Mouse (Mus musculus) frontal cortex, postnatal 36 days (tissue): ENCODE results near the gene BC107364.
"Not testable (repeated sequence)": the region's sequence is repeated elsewhere in the genome, so short reads cannot be mapped to it uniquely, and the experiment has no call there.

Experiments used
- DNase-seq, 2 experiments: peaks; one replicate each; pipeline ENCODE4 v3.0.0; 2022; ENCODE audit warnings: low spot score in 2 of 2

BC107364 gene

DNA sequence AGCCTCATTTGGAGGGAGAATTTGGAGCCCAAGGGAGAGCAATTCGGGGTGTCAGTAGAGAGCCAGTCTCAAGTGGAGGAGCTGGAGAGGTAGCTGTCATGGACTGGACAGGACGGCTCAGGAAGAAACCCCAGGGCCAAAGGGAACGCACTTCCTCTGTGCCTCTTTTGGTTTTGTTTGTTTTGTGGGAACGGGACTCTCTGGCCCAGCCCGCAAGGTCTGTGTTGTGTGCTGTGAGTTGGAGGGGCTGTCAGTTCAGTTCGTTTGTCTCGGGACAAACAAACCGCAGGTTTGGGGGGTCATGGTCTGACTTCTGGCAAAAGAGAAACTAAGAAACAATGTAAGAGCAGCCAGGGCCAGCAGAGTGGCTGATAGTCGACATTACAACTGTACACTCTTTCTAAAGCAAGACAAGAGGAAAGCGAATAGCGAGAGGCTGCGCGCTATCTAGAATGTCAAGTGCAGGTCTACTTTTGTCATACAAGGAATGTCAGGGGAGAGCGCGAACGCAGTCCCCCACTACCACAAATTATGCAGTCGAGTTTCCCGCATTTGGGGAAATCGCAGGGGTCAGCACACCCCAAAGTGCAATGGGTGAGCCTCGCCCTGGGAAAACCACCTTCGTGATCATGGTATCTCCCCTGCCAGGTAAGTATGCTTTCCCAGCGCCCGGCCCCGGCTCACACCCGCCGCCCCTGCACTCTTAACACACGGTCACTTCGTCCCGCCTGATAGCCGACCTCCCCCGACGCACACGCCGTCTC is 34.1 kb upstream of the BC107364 start:
- not testable (repeated sequence) for DNase-seq

DNA sequence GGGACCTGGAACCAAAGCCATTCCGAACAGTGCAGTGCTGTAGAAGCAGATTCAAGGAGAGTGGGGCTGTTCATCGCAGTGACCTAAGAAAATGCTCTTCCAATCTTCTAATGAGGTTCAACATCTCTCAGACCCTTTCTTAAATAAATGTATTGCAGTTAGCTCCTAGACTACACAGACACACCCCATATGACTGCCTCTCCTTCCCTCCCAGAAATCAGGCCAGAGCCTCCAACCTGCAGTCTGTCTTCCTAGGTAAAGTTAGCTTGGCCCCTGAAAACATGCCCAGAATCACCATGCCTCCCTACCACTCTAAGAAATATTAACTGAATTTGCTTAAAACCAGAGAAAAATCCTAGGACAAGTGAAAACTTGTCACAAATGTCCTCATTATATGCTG is 33.3 kb upstream of the BC107364 start:
- no peak for DNase-seq

DNA sequence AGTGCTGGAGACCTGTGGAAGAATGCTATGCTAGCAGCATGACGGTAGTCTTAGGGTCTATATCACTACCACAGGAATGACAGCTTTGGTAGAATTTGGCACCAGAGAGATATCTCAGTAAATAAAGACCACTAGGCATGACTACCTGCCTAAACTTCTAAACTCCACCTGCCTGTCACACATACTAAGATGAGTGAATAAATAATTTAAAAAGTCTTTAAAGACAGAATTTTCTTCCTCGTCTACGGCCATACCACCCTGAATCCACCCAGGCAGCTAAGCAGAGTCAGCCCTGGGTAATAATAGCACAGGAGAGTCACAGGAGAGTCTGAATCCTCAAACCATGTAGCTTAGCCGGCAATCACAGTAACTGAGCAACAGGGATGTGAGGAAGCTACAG is 32.8 kb upstream of the BC107364 start:
- no peak for DNase-seq

DNA sequence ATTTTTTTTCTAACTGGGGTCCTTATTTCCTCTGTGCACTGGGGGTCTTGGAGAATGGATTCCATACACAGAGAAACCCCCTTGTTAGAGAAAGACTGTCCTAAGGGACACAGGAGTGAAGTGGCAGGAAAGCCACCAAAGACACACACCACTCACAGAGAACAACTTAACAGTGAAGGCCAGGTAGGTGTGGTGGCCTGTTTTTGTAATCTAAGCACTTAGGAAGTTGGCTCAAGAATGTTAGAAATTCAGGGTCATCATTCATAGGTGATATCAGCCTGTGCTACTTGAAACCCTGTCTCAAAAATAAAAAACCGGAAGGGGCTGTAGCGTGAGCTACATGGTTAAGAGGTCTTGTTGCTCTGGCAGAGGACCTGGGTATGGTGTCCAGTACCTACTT is 31.8 kb upstream of the BC107364 start:
- no peak for DNase-seq

DNA sequence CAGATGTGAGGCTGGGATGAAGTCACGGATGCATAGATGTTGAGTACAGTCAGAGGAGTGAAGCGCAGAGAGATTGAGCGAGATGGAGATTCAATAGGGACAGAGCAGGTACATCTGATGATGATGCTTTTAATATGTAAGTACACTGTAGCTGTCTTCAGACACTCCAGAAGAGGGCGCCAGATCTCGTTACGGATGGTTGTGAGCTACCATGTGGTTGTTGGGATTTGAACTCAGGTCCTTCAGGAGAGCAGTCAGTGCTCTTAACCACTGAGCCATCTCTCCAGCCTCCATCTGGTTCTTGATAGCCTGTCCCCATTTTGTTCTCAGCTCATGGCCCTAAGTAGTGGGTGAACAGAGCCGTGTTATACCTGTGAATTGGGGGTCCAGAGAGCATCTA is 30.9 kb upstream of the BC107364 start:
- not testable (repeated sequence) for DNase-seq

DNA sequence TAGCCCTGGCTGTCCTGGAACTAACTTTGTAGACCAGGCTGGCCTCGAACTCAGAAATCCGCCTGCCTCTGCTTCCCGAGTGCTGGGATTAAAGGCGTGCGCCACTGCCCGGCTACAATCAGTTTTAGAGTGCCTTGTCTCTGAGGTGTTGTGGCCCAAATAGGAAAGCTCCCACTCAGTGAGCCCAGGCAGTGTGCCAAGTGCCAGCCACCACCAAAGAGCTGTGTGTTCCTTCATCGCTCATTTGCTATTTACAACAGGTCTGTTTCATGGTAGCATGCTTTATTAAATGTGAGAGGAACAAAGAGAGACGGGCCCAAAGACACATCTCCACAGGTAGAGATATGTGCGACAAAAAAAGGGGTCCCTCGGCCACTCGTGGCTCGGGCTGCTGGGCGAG is 30.3 kb upstream of the BC107364 start:
- no peak for DNase-seq

DNA sequence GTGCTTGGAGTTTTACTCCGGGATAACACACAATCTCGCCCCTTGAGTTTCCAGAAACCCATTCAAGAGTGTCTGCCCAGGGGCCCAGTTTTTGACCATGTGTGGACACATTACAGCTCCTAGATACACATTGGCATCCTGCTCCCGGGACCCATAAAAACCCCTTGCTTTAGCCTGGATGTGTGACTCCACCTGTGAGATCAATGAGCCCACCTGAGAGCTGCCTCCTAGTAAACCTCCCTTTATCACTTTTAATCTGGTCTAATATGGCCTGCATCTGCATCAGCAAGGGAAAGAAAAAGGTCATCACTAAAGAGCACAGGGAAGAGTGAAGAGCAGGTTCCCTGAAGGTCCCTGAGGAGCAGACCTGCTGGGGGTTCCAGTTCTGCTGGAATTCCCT is 29.8 kb upstream of the BC107364 start:
- DNase-seq, result no peak

DNA sequence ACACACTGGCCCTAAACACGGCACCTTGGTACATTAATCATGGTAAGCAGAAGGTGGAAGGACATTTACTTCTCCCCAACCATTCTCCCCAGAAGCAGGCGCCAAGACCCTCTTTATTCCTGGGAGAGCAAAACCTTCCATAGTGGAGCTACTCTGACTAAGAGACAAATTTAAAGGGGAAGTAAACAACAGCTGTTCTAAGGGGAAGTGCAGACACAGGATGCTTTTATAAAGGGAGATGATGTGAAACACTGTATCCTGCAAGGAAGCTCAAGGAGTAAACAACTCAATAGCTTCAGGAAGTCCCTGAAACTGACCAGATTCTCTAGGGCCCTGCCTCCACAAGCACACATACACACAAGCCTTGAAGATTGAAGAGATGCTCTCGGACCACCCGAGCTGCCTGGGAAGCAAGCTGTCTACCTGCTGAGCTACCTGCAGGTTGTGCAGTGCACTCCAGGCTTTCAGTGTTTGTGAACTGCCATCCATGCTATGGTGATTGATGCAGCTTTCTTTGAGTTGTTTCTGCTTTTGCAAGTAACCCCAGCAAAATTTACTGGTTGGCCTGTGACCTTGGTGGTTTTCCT is 28.7 kb upstream of the BC107364 start:
- no peak for DNase-seq

DNA sequence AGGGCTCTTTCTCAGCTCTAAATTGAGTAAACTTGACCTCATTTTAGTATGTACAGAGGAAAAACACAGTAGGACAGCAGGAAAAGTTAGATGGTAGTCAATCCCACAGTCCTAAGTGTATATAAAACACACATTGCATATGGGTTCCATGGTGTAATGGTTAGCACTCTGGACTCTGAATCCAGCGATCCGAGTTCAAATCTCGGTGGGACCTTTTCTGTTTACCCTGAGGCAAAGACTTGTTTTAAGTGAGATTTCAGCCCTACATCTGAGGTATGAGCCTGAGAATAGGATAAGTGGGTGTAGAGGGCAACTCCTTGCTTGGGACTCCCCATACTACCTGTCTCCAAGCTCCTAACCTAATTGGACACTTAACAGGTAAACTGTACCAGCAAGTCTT is 27.1 kb upstream of the BC107364 start:
- no peak for DNase-seq

DNA sequence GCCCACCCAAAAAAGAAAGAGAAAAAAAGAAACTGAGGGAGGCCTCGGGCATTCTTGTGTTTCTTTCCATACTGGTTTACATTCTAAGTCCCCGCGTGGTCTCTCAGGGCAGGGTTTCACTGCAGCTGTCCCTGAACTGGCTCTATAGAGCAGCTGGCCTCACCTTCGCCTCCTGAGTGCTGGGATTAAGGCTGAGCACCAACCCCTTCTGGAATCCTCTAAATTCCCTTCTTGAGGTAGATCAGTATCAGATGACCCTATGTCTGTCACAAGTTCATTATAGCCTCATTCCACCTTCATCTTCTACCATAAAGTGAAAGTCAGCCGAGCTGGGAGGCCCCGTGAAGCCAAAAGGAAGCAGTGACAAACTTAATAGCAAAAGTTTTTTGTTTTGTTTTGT is 25.5 kb upstream of the BC107364 start:
- DNase-seq, result no peak

DNA sequence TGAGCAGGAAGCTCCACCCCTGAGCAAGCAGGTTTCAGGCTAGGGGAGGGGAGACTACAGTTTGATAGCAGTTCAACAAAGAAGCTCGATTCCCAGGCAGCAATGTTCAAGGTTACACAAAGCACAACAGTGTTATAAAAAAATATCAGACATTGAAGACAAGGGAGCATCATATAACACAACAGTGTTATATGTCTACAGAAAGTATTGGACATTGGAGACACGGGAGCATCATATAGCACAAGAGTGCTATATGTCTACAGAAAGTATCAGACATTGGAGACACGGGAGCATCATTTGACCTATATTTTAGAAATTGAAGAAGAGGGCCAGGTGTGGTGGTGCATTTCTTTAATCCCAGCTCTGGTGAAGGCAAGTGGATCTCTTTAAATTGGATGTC is 25.0 kb upstream of the BC107364 start:
- DNase-seq, result no peak

DNA sequence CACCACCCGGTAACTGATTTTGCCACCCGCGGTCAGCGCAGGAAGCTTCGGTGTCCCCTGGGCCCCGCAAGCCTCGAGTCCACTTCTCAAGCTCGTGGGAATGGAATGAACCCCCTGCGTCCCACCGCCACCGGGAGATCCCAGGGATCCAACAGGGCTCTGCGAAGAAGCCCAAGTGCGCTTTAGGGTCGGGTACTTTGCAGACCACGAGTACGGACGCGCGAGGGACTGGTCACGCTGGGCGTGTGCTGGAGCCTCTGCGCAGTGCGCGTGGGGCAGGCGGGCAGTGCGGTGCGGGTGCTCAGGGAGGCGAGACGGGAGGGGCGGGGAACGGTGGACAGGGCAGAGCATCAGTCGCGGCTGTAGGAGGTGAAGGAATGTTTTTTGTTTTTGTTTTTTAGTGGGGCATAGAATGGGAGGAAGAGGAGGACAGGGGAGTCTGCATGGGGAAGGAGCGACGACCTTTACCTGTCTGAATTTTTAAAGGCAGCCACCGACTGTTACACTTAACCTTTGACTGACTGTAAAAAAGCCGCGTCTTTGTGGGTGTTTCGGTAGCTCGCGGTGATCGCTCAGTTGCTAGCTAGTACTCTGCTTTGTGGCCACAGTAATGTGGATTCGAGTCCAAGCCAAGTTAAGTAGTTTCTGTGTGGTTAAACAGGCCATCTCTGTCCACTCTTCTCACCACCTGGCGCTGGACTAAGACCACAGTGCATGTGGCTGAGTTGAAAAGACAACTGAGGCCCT is 23.0 kb upstream of the BC107364 start:
- DNase-seq, result no peak

DNA sequence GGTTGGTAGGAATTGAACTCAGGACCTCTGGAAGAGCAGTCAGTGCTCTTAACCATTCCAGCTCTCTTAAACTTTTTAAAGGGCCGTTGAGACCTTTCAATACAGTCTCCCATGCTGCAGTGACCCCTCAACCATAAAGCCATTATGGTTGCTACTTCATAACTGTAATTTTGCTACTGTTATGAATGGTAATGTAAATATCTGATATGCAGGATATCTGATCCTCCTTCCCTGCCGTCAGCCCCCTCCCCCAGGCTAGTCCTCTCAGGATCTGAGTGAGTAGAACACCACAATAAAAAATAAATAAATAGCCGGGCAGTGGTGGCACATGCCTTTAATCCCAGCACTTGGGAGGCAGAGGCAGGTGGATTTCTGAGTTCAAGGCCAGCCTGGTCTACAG is 21.4 kb upstream of the BC107364 start:
- DNase-seq, result not testable (repeated sequence)

DNA sequence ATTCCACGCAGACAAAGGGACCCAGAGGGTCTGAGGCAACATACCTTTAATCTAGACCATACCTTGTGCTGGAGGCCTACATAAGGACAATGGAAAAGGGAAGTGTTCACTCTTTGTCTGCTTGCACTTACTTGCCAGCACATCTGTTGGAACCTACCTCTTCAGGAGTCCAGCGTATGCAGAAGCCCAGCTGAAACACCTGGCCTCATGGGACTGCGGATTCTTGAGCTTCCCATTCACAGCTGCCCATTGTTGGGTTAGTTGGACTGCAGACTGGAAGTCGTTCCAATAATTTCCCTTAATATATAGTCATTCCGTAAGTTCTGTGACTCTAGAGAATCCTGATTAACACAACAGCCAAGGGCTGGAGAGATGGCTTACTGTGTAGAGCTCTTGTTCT is 20.0 kb upstream of the BC107364 start:
- no peak for DNase-seq

DNA sequence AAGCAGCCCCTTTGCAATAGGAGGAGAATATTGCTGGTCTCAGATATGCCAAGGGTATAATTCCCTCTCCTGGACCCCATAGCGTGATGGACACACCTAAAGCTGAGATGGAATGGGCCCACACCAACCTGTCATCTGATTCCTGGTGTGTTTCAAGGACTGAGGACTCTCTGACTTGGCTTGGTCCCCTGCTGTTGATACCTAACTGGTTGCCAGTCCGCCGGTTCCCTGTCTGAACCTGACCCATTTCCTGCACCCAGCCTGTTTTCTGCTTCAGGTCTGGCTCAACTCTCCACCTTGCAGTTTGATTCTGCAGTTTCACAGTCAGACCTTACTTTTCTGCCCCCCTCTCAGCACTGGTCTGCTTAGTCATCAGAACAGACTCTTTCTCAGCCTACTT is 17.5 kb upstream of the BC107364 start:
- DNase-seq, result no peak

DNA sequence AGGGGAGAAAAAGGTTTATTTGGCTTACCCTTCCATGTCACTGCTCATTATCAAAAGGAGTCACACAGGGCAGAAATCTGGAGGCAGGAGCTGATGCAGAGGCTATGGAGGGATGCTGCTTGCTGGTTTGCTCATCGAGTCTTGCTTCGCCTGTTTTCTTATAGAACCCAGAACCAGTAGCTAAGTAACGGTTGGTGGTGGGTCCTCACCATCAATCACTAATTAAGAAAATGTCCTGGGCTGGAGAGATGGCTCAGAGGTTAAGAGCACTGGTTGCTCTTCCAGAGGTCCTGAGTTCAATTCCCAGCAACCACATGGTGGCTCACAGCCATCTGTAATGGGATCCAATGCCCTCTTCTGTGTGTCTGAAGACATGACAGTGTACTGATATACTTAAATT is 16.2 kb upstream of the BC107364 start:
- not testable (repeated sequence) for DNase-seq

DNA sequence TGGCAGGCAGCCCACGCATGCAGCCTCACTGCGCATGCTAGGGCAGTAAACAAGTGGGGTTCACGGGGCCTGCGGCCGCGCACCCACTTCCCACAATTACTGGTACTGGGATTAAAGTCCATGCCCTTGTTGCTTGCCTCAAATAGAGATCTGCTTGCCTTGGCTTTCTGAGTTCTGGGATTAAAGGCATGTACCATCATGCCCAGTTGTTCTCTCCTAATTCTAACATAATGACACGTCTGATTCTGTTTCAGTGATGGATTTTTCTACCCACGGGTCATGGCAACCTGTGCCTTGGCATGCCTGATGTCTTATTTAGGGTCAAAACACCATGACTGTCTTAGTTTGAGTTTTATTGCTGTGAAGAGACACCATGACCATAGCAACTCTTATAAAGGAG is 15.5 kb upstream of the BC107364 start:
- DNase-seq, result no peak

DNA sequence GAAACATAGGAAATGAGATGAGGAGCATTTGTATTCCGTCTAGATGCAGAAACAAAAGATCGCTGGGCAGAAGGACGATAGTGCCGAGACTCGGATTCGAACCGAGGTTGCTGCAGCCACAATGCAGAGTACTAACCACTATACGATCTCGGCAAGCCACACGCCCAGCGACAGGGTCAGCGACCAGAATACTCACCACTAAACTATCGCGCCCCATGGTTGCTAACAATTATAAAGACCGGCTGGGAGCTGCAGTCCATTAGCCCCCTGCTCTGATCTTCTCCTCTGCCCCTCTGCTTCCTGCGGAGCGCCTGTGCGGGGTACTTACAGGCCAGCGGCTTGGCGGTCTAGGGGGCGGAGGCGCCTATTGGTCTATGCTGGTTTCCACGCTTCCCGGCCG is 11.8 kb upstream of the BC107364 start:
- DNase-seq, result no peak

DNA sequence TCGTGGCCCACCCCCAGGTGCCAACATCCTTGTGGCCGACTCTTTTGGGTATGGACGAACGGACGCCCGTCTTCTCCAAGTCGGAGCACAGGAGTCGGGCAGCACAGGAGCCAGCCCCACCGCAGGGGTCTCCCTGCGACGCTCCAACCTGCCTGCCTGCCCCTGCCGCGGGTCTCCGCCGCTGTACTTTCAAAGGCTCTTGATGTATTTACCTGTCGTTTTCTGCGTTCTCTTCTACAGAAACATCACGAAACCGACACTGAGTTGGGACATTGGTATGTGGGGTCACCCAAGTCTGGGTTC is 8.4 kb upstream of the BC107364 start:
- not testable (repeated sequence) for DNase-seq

DNA sequence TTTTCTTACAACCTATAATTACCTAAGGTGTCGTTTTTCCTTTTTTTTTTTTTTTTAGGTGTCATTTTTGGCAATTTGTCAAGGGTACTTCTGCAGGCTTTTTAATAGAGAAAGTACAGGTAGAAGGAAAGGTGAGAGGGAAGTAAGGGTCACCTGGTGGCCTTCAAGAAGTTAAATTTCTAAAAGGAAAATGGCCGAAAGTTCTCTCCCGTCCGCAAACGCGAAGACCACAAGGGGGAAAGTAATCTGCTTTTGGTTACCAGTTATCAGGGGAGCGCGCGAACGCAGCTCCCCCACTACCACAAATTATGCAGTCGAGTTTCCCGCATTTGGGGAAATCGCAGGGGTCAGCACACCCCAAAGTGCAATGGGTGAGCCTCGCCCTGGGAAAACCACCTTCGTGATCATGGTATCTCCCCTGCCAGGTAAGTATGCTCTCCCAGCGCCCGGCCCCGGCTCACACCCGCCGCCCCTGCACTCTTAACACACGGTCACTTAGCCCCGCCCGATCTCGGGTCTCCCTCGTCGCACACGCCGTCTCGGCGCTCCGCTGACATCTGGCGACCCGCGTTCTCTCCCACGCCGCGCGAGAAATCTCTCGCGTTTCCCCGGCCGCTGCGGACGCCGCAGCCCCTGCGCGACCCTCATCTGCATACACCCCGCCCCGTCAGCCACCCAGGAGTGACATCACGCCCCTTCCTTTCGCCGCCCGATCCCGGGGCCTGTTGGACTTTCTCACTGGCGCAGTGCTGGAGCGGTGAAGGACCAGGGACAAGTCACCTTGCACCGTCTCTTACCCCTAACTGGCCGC is 7.9 kb upstream of the BC107364 start:
- DNase-seq, result not testable (repeated sequence)

DNA sequence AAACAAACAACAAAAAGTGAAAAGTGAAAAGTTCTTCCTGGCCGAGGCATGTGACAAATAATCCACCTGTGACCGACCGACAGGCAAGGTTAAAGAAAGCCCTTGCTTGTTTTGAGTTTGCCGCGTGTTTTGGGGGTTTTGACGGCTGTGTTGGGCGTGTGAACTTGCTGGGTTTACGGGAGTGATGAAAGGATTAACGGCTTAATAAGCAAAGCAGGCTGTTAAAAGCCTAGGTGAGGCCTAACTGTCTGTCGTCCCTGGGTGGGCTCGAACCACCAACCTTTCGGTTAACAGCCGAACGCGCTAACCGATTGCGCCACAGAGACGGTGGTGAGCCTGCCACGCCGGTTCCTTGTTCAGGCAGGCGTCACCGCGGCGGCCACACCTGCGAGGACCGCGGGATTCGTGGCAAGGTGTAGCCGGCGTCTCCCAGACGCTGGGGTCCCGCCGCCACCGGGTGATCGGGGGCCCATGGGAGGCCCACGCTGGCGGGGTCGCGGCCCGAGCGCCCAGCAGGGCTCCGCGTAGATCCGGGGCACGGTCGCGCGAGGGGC is 6.9 kb upstream of the BC107364 start:
- DNase-seq, result not testable (repeated sequence)

DNA sequence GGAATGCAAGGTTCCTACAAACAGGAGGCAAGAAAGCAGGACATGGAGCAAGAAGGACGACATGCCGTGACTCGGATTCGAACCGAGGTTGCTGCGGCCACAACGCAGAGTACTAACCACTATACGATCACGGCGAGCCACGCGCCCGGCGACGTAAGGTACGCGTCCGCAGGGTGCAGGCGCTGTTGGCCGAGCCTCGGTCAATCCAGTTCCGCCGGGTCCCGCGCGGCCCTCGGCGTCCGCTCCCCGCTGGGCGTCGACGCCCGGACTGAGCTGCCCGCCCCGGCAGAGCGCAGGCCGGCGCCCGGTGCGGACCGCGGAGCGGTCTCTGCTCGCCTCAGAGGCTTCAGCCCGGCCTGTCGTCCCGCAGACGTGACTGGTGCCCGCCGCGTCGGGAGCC is 5.9 kb upstream of the BC107364 start:
- DNase-seq, result not testable (repeated sequence)
